Mouse (Mus musculus) sigmoid colon, adult 10 weeks (tissue): ENCODE measurements around the gene Hbq1b. TPM values are rescaled to one million over a fixed set of nuclear protein-coding genes. Genes with fewer than 3 reads are reported as not detected.

ENCODE experiments used
- polyA plus RNA-seq: library from polyadenylated mRNA; stranded (reverse); fragments of 350-450 nt; fragmentation: Illumina TruSeq; extraction: RNeasy Lipid Tissue Mini Kit (QIAGEN cat#74804); gene quantifications from one replicate; pipeline ENCODE4 v1.2.3, GENCODE M21; 2014; ENCODE audit warnings: low read depth, low replicate concordance

The Hbq1b gene
- polyA plus RNA-seq = not detected

GRCm38 (mm10) chr11:32286695-32287492 is at the start of gene Hbq1b:
Gene Hbq1b (plus strand): TSS chr11:32286965.

GRCm38 (mm10) chr11:32267188-32267884 is 19.4 kb upstream of the Hbq1b start, which contains the start of gene Nprl3:
Gene Nprl3 (minus strand): TSS chr11:32267707.

GRCm38 (mm10) chr11:32276347-32276746 is 10.4 kb upstream of the Hbq1b start, which contains the start of gene Hba-x:
Gene Hba-x (plus strand): TSS chr11:32276400.

GRCm38 (mm10) chr11:32283091-32283777 is 3.5 kb upstream of the Hbq1b start, which contains the start of gene Hba-a1:
Gene Hba-a1 (plus strand): TSS chr11:32283511.

GRCm38 (mm10) chr11:32296203-32296602 is 9.4 kb downstream of the Hbq1b start, which contains the start of gene Hba-a2:
Gene Hba-a2 (plus strand): TSS chr11:32296489.

GRCm38 (mm10) chr11:32299865-32300264 is 13.1 kb downstream of the Hbq1b start, which contains the start of gene Hbq1a:
Gene Hbq1a (plus strand): TSS chr11:32300069.

Other genes with a start within 250 kb of the Hbq1b start
- 0.98 TPM for gene Il9r, start 86.7 kb upstream of the Hbq1b start, polyA plus RNA-seq
- gene Snrnp25, start 81.5 kb upstream of the Hbq1b start, polyA plus RNA-seq = 5.9 TPM
- gene Rhbdf1, start 64.7 kb upstream of the Hbq1b start, polyA plus RNA-seq = 0.28 TPM
- gene Mpg, start 60.5 kb upstream of the Hbq1b start, polyA plus RNA-seq = 6.3 TPM
- gene Nprl3, start 19.3 kb upstream of the Hbq1b start, polyA plus RNA-seq = 4.0 TPM
- gene Hba-x, start 10.6 kb upstream of the Hbq1b start, polyA plus RNA-seq = not detected
- not detected for gene Hba-a1, start 3.5 kb upstream of the Hbq1b start, polyA plus RNA-seq
- 57.1 TPM for gene Hba-a2, start 9.5 kb downstream of the Hbq1b start, polyA plus RNA-seq
- gene Hbq1a, start 13.1 kb downstream of the Hbq1b start, polyA plus RNA-seq = not detected
- gene Sh3pxd2b, start 60.9 kb downstream of the Hbq1b start, polyA plus RNA-seq = 2.2 TPM
- 3.7 TPM for gene Ubtd2, start 168.4 kb downstream of the Hbq1b start, polyA plus RNA-seq
- not detected for gene Efcab9, start 245.1 kb downstream of the Hbq1b start, polyA plus RNA-seq
- 2.6 TPM for gene Stk10, start 246.3 kb downstream of the Hbq1b start, polyA plus RNA-seq